Mouse (Mus musculus) heart, postnatal 4 days (tissue): ENCODE measurements around the gene Pkib. TPM values are rescaled to one million over a fixed set of nuclear protein-coding genes. Genes with fewer than 3 reads are reported as not detected.

Experiments
- DNase-seq: peaks from one replicate; pipeline ENCODE4 v3.0.0; 2021
- total RNA-seq, 2 experiments: library from RNA; stranded (reverse); gene quantifications; 2 replicates each; pipeline ENCODE4 v1.2.3; 2021

The Pkib gene
- 1 to 10 TPM in 1 of 2 experiments, under 1 TPM in 1; 0.61 to 1.4 TPM for total RNA-seq

DNA sequence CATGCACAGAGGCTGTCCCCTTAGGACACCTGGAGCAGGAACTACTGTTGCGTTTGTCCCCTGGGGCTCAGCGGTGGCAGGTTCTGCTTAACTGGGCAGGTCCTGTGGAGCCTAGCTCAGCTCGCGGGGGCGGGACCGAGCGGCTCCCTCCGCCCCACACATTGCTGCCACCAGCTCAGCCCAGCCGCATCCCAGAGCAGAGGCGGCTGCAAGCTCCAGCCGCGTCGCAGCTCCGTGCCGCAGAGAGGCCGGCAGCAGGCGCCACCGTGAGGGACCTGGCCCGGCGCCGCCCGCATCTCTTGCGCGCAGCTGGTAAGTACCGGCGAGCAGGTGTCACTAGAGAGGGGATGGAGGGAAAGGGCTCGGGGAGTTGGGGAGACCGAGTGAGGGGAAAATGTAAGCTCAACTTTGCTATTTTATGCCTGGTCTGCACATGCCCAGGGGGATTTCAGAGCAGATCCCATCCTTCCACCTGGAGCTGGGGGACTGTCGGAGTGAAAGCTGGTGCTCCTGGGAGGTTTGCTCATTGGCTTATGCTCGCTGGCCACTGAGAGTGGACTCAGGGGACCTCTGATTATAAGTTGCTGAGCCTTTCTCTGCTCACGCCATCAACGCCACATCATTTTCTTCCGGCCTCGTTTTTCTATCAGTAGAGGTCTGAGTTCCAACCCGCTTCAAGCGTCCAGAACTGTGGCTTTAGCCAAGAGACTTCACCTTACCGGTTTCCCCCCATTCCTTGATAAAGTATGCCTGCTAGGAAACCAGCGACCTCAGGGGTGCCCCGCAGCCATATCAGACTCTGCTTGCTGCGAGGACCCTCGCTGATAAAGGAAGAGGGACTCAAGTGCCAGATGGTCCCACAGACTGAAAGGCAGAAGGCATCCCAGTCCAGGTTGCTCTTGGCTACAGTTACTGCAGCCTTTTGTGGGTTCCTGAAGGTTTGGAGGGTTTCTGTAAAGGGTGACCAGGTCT lies at the start of gene Pkib:
Gene Pkib, plus strand, starts transcription at position 86 of the 972 bp plus-strand sequence.
- DNase-seq = peak; percentile 48

DNA sequence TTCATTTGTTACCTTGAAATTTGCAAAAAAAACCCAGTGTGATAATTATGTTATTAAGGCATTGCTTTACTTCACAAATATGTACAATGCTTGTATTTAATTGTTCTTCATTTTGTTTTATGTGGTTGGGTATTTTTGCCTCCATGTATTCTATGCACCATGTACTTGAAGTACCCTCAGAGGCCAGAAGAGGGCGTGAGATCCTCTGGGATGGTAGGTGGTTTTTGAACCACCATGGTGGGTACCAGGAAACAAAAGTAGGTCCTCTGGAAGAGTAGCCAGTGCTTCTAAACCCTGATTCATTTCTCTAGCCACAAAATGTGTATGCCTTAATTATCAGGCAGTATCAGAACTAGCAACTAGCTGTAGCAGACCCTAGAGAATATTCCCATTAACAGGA lies 47.9 kb upstream of the Pkib start:
- no peak for DNase-seq

DNA sequence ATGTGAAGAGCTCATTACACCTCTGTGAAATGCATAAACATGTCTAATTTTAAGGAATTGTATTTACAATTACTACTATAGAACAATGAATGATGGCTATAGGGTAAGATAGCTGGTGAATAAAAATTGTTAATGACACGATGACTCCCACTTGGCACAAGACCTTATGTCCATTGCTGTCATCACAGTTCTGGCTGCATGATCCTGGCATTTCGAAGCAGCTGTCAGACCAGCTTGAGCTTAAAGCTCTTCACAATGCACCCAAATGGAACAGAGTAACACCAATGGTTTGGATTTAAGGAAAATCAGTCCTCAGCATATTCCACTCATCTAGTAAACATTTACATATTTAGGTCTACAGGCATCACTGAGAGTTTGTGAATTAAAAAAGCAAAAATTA lies 37.5 kb upstream of the Pkib start:
- no peak for DNase-seq

DNA sequence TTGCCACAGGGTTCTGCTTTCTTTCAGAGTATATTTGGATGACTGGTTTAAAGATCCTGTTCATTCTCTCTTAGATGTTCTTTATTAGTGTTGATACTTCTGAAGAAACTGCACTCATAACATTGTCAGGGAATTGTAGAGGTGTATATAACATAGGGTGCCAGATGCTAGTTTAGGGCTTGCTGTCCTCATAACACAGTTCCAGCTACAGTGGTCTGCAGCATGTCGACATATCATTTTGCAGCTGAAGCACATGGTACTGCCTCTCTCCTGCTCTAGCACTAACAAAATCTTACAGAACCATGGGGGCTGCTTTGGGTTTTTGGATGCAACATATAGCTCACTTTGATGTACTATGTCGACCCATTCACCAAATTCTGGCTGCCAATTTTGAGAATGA lies 34.6 kb upstream of the Pkib start:
- no peak for DNase-seq

- no peak for DNase-seq
Observed at GRCm38 (mm10) chr10:57602951-57603350, 28.8 kb upstream of the Pkib start.

DNA sequence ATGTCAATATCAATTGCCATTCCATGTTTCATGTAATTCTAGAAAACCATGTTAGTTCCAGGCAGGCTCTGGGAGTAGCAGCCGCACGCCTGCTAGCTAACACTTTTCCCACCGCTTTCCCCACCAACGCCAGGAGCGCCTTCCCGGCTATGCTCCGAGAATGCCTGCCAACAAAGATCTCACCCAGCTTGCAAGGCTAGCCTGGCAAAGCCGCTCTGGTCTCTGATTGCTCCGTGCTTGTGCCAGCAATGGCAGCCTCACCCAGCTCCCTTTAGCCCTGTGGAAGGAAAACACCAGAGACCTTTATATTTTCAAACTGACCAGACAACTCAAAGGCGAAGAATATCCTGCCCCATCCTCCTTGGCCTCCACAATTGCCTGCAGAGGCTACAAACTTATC lies 8.5 kb upstream of the Pkib start:
- no peak for DNase-seq

DNA sequence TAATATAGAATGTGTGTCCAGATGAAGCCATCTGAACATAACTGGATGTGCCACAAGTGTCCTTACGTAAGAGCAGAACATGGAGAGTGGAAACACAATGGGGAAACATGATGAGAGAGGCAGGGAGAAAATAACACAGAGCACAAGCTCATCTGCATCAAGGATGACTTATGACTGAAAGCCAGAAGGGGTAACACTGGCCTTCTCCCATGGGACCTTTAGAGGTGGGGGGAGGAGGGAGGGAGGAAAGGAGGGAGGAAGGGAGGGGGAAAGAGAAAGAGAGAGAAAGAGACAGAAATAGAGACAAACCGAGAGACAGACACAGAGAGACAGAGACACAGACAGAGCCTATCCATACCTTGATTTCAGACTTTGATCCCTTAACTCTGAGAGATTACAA lies 4.0 kb upstream of the Pkib start:
- DNase-seq = no peak

DNA sequence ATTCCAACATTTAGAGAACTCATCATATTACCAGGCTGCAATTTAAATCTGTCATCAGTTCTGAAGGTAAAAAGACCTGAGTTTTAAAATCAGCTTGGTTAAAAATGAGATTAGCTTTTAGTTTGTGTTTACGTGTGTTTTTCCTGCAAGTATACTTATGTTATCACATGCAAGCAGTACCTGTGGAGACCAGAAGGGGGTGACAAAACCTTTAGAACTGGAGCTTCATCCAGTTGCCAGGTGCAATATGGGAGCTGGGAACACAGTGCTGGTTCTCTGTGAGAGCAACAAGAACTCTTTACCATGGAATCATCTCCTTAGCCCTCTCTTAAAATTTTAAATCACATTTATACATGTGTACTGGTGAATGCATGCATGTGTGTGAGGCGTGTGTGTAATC lies 1.2 kb upstream of the Pkib start:
- no peak for DNase-seq

DNA sequence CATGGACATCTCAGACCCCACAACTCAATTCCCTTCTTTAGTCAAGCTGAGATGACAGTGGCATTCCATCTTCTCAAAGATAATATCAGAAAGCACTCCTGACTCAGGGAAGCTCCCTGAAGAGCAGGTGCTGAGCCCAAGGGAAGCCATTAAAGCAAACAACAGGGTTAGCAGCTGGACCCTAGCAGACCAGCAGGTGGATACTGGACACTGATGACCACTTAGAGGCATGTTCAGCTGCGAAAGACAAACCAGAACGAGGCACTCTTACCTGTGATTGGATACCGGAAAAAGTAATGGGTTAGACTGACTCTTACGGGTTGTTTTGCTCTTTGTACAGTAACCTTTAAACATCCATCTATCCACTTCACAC lies 1.1 kb downstream of the Pkib start:
- DNase-seq = no peak

DNA sequence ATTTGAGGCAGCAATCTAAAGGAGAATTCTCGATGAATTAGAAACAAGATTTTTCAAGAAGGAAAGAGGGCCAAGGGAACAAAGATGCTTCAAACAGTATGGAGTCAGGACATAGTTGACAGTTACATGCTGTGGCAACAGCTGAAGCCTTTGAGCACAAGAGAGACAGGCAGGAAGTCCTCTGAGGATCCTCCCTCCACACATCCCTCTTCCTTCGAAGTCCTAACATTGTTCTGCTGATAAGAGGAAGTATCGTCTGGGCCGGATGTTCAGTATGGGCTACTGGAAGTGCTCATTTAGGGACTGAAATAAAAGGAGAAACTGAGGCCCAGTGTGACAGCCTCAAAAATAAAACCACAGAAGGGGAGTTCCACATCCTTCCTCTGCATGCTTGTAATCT lies 5.2 kb downstream of the Pkib start:
- no peak for DNase-seq

- no peak for DNase-seq
Observed at GRCm38 (mm10) chr10:57638250-57638649, 6.5 kb downstream of the Pkib start.

DNA sequence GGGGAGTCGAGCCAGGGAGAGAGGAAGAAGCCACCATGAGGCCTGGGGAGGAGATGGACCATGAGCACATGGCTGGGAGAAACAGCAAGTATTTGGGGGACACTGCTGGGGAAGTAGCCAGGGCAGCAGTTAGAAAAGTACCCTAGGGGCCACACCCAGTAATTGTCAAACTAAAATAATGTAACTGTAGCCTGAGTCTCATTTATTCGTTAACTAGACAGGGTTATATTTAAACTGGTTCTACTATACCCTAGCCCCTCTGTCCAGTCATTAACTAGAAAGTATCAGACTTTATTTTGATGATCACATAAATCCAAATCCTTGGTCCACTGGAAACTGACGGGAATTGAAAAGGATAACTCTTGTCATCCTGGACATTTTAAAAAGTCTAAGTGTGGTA lies 7.8 kb downstream of the Pkib start:
- DNase-seq = no peak

DNA sequence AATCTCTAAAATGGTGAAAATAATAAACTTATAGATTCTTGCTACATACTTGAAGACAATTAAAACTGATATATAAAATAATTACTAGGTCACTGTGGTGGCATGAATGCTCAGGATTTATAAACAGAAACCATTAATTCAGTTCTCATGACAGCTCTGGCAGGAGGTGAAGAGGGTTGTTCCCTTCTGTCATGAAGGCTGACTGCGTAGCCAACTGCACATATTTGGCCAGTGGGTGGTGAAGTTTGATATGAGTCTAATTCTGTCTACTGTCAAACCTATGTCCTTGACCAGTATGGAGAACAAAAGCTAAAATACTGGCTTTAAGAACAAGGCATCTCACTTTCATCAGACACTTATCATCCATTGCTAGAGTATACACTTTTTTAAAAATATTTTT lies 21.5 kb downstream of the Pkib start:
- no peak for DNase-seq

GRCm38 (mm10) chr10:57660505-57660904 lies 28.7 kb downstream of the Pkib start:
- no peak for DNase-seq

GRCm38 (mm10) chr10:57663758-57664157 lies 32.0 kb downstream of the Pkib start:
- no peak for DNase-seq

GRCm38 (mm10) chr10:57664253-57664652 lies 32.5 kb downstream of the Pkib start:
- no peak for DNase-seq

- DNase-seq = no peak
Observed at GRCm38 (mm10) chr10:57675740-57676139, 44.0 kb downstream of the Pkib start.

DNA sequence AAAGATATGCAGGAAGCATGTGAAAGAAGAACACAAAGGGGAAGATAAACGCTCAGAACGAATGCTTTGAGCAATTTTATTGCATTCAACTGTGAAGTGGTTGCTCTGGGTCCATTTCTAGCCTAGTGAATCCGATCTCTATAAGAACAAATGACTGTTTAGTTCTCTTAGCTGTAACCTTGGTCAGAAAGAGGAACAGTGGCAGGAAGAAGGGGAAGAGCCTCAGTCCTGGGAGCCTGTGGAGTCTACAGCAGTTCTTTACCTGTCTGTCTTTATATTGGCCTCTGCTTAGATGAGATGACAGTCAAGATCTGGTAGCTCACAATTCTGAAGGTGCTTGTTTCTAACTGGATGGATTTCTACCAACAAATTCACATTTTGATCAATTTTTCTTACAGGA lies 56.2 kb downstream of the Pkib start:
- no peak for DNase-seq

- no peak for DNase-seq
Observed at GRCm38 (mm10) chr10:57690161-57690560, 58.4 kb downstream of the Pkib start.

DNA sequence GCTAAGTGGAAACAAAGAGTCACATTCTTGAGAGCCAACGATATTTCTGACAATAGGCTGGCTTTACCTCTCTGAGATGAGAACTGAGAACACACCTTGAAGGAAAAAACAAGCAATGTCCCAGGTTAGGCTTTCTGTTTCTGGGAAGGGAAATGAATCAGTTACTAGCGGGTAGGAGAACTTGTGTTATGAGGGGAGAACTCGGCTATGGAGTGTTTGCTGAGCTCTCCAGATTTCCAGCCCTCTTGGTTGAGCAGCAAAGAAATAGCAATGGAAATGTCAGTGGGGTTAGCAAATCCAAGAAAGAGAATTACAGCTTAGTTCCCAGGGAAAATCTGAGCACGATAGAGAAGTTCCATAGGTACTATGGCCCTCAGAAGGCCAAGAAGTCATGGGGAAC lies 70.5 kb downstream of the Pkib start:
- no peak for DNase-seq

DNA sequence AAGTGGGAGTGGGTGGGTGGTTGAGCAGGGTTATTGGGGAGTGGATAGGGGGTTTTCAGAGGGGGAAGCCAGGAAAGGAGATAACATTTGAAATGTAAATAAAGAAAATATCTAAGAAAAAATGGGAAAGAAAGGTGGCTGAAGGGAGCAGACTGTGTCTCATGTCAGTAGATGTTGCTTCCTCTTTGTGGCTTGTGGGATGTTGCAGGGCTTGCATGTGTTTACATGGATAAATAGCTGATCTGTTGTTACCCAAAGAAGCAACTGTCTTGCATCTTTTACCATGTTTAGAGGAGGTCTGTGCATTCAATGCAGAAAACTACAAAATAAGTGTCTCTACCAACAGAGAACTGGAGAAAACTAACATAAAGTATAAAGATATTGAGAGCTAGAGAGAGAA lies 89.3 kb downstream of the Pkib start:
- DNase-seq = no peak

GRCm38 (mm10) chr10:57722363-57722762 lies 90.6 kb downstream of the Pkib start:
- no peak for DNase-seq

DNA sequence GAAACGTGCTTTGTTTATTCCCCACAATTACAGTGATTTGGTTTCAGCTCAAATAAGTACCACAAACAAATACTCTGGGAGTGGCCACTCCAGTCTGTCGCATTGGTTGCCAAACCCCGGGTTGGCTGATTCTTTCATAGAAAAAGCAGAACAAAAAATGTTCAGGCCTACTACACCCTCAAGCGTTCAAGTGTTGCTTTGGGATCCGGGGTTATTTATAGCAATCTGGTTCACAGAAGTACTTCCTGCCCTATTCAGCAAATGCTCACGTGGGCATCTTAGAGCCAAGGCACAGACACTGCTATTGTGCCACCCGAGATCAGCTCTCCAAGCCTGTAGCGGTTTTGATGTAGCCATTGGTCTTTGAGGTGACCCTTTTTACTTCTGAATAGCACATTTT lies 95.9 kb downstream of the Pkib start:
- peak; percentile 21 for DNase-seq

DNA sequence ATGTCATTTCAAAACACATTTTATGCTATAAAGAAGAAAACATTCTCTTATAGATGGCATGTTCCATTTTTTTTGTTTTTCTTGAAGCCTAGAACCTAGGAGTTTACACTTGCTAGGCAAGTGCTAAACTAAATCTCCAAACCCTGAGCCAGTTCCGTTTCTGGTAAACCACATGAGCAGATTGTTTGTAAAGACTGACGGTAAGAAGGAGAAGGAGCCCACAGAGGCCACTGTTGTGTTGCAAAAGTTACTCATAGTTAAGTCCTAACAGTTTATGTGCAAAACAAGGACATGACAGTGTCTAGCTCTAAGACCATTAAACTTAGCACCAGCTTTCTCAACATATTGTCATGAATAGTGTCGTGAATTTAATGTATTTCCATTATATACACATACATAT lies 99.9 kb downstream of the Pkib start:
- no peak for DNase-seq

DNA sequence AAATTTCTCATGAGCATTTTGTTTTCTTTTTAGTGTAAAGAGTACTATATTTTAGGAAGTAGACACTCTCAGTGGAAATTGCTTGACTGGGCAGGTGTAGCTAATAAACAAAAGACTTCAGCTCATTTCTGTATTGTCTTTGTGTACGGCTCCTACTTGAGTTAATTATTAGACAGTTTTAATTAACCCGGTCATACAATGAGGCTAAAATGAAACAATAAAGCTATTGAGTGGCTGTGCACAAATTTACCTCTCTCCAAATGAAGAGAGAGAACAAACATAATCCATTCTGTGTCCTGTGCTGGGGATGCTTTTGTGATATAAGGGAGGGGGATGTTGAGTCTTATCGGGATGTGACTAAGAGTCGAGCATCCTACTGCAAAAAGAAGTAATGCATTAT lies 109.0 kb downstream of the Pkib start:
- DNase-seq = no peak
